Mouse (Mus musculus): ENCODE measurements at regions not wholly inside any gene's neighbourhood (a gene's known extent, or its start where the extent isn't known, plus 50 kb on each side); places are given as distances from the start of the nearest gene placed in this dataset.

GRCm38 (mm10) chr1:137927953-137928352 lies 247.6 kb downstream of the Ptprc start:
- peak; percentile 72 for DNase-seq

DNA sequence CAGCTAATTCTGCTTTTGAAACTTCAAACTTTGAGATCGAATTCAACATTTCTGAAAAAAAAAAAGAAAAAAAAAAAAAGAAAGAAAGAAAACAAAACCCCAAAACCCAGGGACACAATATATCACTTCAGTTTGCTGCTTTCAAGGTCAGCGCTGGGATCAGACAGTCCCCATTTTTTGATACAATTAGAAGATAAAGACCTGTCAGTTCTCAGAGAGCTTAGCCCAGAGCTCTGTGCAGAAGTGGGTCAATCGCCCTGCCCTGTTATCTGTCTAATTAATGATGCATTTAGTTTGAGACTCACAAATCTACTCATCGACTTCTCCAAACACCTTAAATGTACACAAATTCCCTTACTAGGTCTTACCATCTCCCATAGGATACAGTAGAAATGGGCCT lies 249.2 kb downstream of the Ptprc start:
- DNase-seq = no peak

DNA sequence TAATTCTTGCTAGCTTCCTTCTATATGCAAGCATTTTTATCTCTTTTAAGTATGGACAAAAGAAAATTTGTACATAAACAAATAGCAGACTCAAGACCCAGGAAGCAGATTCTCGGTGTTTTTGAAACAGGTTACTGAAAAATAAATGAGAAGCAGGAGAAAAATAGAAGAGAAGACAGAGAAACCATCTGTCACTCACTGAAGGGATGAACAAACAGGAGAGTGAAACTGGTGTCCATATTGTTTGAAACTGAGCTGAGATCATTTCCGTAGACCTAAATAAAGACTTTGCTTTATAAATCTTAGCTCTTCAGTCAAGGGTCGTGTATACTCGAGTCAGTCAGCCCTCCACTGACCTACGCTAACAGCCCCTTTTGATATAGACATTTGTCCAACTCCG lies 251.4 kb downstream of the Ptprc start:
- no peak for DNase-seq

DNA sequence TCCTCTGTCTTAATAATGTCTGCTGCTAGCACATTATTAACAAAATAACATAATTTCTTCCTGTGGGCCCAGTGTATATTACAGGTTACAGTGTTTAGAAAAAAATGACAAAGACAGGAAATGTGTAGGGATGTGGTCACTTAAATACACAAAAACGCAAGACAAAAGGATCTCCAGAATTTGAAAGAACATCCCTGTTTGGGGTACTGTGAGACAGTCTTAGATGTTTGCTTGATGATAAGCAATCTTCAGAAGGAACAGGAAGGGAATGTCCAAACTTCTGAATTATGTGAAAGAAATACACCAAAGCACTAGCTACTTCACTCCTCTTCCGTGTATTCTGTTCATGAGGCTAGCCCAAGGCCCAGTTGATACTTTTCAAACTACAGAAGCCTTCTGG lies 251.8 kb downstream of the Ptprc start:
- DNase-seq = no peak

- no peak for DNase-seq
These were observed 252.7 kb downstream of the Ptprc start for GRCm38 (mm10) chr1:137922769-137923168.

DNA sequence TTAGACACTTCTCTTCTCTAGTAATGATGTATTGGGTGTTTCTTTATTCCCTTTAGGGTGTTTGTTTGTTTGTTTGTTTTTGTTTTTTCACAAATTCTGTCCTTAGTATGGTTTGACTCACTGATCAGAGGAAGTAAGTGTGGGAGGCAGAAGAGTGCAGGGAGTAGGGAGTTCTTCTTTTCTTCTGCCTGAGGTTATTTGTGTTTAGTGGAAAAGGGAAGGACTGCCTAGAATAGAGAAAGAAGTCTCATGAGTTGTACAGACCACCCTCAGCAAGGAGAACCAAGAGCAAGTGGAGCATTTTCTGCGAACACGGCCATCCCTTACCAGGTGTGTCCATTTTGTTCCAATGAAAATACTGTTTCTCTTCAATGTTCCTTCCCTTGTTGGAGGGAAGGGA lies 253.9 kb downstream of the Ptprc start:
- DNase-seq = no peak

DNA sequence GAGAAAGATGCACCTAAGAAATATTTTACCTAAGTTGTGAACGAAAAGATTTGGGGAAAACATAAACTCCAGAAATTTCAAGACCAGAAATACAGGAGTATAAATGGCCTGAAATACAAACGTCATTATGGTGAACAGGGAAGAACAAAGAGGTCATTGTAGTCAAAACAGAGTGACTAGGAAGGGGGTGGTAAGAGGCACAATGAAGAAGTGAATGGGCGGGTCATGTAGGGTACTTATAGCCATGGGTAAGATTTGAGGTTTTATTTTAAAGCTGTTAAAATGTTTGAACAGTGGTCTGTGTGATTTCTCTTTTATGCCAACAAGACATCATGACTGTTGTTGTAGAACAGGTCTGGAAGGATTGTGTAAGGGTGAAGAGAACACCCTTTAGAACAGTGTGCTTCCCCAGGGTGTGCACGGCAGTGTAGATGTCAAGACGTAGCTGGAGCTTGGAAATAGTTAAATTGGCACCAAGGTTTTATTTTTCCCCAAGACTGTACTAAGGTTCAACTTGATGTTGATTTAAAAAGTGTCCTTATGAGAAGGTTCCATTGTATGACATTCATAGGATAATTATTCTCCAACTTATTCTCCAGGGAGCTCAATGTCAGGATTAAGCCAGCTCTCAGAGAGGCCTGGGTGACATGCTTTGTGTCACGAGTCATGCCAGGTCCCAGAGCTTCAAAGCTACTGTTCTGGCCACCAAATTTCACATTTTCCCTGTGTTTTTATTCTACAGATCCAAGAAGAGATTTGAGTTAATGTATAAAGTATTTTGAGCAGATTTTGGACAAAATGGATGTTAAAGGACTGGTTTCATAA lies 255.6 kb downstream of the Ptprc start:
- no peak for DNase-seq

DNA sequence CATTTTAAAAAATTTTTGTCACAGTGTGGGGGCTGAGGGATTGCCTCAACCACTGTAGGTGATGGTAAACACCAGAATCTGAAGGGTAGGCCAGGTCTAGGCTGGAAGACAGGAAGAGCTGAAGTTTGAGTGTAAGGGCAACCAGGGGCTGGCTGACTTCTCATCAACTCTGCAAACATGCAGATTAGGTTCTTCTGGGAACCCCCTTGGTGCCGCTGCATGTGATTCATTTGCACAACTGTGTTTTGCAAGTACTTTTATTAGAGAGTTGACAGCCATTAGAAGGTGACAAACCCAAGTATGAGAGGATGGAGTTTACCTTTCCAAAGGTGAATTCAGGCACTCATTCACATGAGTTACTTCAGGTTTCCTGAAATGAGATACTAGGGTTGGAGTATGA lies 258.1 kb downstream of the Ptprc start:
- DNase-seq = no peak

GRCm38 (mm10) chr1:137906883-137907282 lies 268.6 kb downstream of the Ptprc start:
- DNase-seq = no peak

DNA sequence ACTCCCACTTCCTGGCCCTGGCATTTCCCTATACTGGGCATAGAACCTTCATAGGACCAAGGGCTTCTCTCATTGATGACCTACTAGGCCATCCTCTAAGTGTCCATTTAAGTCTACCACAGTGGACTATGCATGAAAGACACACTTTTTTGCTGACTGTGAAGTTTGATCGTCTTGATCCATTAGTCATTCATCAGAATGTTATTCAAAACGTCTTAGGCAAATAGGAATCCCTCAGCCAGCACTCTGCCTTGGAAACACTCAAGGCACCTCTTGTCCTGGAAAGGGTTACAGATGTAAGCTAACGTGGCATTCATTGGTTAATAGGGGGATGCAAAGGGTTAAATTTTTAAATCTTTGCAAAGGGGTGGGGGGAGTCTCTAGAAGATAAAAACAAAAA lies 269.0 kb downstream of the Ptprc start:
- DNase-seq = no peak

- no peak for DNase-seq
These were observed 269.9 kb downstream of the Ptprc start for GRCm38 (mm10) chr1:137905566-137905965.

- no peak for DNase-seq
These were observed 272.2 kb downstream of the Ptprc start for GRCm38 (mm10) chr1:137903351-137903750.

- no peak for DNase-seq
These were observed 272.6 kb downstream of the Ptprc start for GRCm38 (mm10) chr1:137902859-137903258.

GRCm38 (mm10) chr1:137901996-137902395 lies 273.5 kb downstream of the Ptprc start:
- DNase-seq = no peak

DNA sequence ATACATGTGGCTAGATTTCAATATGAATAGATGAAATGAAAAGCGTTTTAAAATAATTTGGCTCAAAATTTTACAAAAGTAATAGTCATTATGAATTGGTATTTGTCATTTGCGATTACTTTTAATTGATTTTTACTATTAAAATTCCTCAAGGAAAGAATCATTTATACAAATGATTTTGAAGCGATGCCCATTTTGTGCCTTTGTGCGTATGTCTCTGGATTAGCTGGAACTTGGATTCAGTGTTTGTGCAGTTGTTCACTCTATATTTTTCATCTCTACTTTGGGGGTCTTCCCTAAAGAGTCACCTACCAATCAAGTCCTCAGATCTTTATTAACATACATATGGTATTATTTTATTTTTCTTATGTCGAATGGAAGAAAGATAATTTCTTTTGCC lies 274.3 kb downstream of the Ptprc start:
- DNase-seq = no peak

- DNase-seq = peak; percentile 5
These were observed 274.9 kb downstream of the Ptprc start for GRCm38 (mm10) chr1:137900621-137901071.

DNA sequence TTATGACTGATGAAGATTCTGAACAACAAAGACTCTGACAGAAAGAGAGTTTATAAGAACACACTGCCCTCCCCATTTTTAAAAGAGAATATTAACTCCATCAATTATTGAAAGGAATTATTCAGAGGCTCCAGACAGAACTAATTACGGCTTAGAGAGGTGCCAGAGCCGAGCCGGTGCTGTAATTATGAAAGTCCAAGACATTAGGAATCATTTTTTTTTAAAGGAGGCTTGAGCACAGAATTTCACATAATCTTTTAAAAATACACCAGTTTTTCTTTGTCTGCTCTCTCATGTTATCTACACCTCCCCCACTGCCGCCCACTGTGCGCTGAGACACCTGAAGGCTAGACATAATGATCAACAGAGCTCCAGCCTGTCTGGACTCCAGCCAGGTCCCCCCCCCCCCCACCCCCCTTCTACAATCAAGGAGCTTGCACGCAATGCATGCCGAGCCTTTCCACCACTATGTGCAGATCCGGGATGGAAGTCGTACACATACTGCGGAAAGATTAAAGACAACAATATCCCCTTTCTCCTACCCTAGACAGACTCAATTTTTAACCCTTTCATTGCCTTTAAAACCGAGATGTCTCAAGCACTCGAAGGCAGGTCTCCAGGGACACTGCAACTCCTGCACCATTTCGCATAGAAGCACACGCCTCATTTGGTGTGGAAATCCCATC lies 275.4 kb downstream of the Ptprc start:
- peak; percentile 19 for DNase-seq

DNA sequence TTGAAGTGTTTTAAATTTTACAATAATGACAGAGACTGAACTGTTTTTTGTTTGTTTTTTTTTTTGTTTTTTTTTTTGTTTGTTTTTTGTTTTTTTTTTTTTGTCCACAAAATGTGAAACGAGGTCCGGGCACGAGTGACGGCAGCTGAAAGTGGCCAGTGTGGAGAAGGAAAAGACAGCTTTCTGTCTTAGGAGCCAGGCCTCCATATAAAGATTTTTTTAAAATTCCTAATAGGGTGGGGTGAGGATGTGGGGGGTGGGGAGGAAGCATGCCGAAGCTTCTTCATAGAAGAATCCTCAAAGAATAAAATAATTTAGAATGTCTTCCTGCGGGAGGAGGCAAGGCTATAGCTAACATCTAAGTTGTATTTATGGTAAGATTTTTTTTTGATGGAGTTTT lies 276.2 kb downstream of the Ptprc start:
- DNase-seq = peak; percentile 3

DNA sequence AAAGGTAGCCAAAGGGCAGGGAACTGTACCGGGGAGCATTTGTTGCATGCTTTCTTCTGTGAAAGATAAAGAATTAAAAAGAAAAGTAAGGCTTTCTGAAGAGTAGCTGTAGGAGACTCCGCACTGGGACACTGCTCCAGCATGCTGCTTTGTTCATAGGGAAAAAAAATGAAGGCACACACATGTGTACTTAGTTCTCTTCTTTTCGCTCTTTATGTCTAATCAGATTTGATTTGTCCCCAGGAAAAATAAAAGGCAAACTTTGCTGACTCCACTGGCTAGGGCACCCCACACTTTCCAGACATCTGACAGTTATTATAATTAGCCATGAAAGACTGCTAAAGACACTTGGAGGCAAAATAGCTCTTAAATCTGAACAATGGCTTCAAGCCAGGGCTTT lies 276.6 kb downstream of the Ptprc start:
- no peak for DNase-seq

DNA sequence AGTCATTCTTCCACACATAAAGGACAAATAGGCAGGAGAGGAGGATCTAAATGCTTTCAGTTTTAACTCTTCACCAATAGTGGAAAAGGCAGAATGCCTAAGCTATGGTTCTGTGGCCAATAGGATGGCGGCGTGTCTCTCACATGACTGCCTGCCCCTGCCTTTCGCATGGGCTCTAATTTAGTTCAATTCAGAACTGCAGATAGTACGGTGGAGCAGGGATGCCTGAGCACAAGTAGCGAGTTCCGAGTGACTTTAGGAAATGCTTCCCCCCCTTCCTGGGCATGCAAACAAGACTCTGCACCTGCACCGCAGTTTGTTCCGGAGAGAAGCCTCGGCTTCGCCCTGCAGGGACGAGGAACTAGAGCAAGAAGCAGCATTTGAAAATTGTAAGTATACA lies 277.1 kb downstream of the Ptprc start:
- DNase-seq = peak; percentile 88

DNA sequence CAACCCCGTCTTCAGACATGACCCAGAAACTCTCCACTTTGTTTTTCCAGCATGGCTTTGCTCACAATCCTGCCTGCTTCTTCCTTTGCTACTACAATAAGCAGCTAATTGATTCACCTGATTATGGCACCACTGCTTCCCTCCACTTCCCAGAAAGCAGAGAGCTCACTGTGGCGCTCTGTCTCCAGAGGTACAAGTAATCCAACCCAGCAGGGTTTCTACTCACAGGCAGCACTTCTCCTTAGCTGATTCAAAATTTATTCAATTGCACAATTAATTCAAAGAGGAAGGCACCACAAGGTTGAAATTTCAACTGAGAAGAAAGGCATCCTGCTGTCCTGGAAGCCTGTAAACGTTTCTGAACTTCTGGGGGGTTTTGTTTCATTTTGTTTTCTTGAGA lies 293.9 kb downstream of the Ptprc start:
- no peak for DNase-seq

- DNase-seq = no peak
These were observed 301.1 kb downstream of the Ptprc start for GRCm38 (mm10) chr1:137874361-137874760.

GRCm38 (mm10) chr1:137873628-137874027 lies 301.9 kb downstream of the Ptprc start:
- no peak for DNase-seq

- DNase-seq = no peak
These were observed 310.5 kb downstream of the Ptprc start for GRCm38 (mm10) chr1:137865030-137865429.
